Comparison of ENCODE assay signal across 15 mouse cellular contexts in the genomic region with DNA sequence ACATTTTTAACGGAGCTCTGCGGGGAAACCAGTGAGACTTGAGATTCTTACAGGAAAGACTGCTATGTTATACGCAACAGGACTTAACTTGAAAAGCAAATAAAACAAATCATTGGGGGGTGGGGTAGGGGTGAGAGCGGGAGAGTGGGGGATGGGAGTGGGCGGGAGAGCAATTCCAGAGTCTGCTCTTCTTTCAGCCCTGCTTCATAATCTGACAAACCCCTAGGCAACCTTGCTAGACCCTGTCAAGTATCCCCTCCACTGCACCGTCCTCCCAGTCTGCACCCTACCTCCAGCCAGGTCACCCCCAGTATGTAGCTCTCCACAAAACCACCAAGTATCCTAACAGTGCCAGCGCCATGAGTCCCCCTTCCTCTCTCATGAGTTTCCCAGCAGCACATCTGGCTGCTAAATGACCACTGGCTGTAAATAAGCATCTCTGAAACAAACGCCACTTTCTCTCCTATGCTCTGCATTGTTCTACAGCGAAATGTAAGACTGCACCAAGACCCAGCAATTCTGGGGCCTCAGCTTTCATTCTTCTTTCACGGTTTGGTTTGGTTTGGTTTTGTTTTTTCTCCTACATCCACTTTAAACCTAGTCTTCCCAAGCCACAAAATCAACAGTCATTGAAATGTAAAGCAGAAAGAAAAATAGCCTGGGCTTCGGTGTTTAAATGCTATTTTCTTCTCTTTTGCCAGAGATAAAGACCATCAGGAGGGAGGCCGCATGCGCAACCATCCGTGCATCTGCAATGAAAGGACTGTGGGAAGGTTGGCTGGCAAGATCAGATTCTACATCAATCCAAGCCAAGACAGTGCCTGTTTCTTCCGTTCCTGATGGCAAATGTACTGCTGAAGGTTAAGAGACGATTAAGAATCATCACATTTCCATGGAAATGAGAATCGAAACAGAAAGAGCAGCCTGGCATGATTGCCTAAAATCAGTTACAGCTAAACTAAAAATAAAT. TPM values are rescaled to one million over a fixed set of nuclear protein-coding genes. Genes with fewer than 3 reads are reported as not detected.
A peak's percentile ranks its signal among the peaks of the same experiment; 100 is the strongest.
DNase-seq lines count a peak whose midpoint lies in the region; ATAC-seq and TF ChIP-seq lines count a peak whose summit lies in the region.
"Had no signal": no experiment of that assay in that cellular context is flagged by ENCODE, and none has a peak within 500 bp of the region (broad histone marks: within the 10 kb centered on the region; RNA-seq: fewer than 3 reads in every experiment).

No protein-coding gene starts in this region.

- H3K4me3 ChIP-seq in forebrain, embryonic 14.5 days (ENCODE audit: low read depth, low read length), result no peak overlapping the region
- no peak overlapping the region for H3K4me3 ChIP-seq in forebrain, embryonic 12.5 days (replicated peaks)
- no peak overlapping the region; the same call in 1 of the 2 replicates for H3K4me3 ChIP-seq in cortical plate, adult 2 months (ENCODE audit: insufficient read depth, low read length)
- H3K4me3 ChIP-seq in hindbrain, embryonic 16.5 days (ENCODE audit: low read length), result no peak overlapping the region
- no peak overlapping the region for H3K4me3 ChIP-seq in midbrain, embryonic 12.5 days
- H3K4me3 ChIP-seq: heart, embryonic 13.5 days had no signal

- no peak overlapping the region for H3K9ac ChIP-seq in forebrain, embryonic 14.5 days (ENCODE audit: low read length)
- H3K9ac ChIP-seq in forebrain, embryonic 12.5 days, result no peak overlapping the region
- H3K9ac ChIP-seq in hindbrain, embryonic 16.5 days (ENCODE audit: low read depth, low read length), result no peak overlapping the region; the same call in 1 of the 2 replicates
- H3K9ac ChIP-seq in midbrain, embryonic 12.5 days (replicated peaks), result no peak overlapping the region
- H3K9ac ChIP-seq: heart, embryonic 13.5 days had no signal

- H3K9me3 ChIP-seq in forebrain, embryonic 14.5 days (replicated peaks; ENCODE audit: control insufficient read depth, low read length), result no peaks in the 10 kb centered on the region
- no peaks in the 10 kb centered on the region for H3K9me3 ChIP-seq in forebrain, embryonic 12.5 days
- no peaks in the 10 kb centered on the region for H3K9me3 ChIP-seq in hindbrain, embryonic 16.5 days (ENCODE audit: control insufficient read depth, low read length)
- H3K9me3 ChIP-seq in midbrain, embryonic 12.5 days, result no peaks in the 10 kb centered on the region

- no peak for TF ChIP-seq CTCF in cortical plate, adult 2 months (IDR thresholded peaks at IDR 0.05; ENCODE audit: extremely low read depth, insufficient read depth, low read length)

- no peak for ATAC-seq in forebrain, embryonic 14.5 days
- ATAC-seq in forebrain, embryonic 12.5 days (ENCODE audit: low FRiP score), result no peak
- ATAC-seq in hindbrain, embryonic 16.5 days, result peak; percentile 76
- ATAC-seq in midbrain, embryonic 12.5 days (ENCODE audit: low FRiP score, low read depth), result peak; percentile 52; the same call in 1 of the 2 replicates
- ATAC-seq: intestine, embryonic 16.5 days had no signal

- no peaks in the 10 kb centered on the region; the same call in 1 of the 2 replicates for H3K4me1 ChIP-seq in forebrain, embryonic 14.5 days (ENCODE audit: control insufficient read depth, insufficient read depth, low read length)
- H3K4me1 ChIP-seq in forebrain, embryonic 12.5 days, result peaks cover 9% of the 10 kb centered on the region
- H3K4me1 ChIP-seq in cortical plate, adult 2 months (ENCODE audit: control insufficient read depth, insufficient read depth, low read length), result no peaks in the 10 kb centered on the region
- H3K4me1 ChIP-seq in hindbrain, embryonic 16.5 days (ENCODE audit: control insufficient read depth, insufficient read depth, low read depth, low read length), result peaks cover 7% of the 10 kb centered on the region; the same call in 1 of the 2 replicates
- H3K4me1 ChIP-seq in midbrain, embryonic 12.5 days, result peaks cover 14% of the 10 kb centered on the region; the same call in 1 of the 2 replicates

- no peak for TF ChIP-seq POLR2A in cortical plate, adult 2 months (IDR thresholded peaks at IDR 0.05; ENCODE audit: extremely low read depth, insufficient read depth, low read length)

- no peaks in the 10 kb centered on the region for H3K27me3 ChIP-seq in forebrain, embryonic 14.5 days (replicated peaks; ENCODE audit: control insufficient read depth, insufficient read depth, low read length)
- H3K27me3 ChIP-seq in forebrain, embryonic 12.5 days, result no peaks in the 10 kb centered on the region
- no peaks in the 10 kb centered on the region for H3K27me3 ChIP-seq in hindbrain, embryonic 16.5 days (replicated peaks; ENCODE audit: control insufficient read depth, insufficient read depth, low read length)
- no peaks in the 10 kb centered on the region for H3K27me3 ChIP-seq in midbrain, embryonic 12.5 days

- H3K36me3 ChIP-seq in forebrain, embryonic 14.5 days (ENCODE audit: control insufficient read depth, insufficient read depth, low read length), result no peaks in the 10 kb centered on the region
- no peaks in the 10 kb centered on the region for H3K36me3 ChIP-seq in forebrain, embryonic 12.5 days (replicated peaks)
- no peaks in the 10 kb centered on the region for H3K36me3 ChIP-seq in hindbrain, embryonic 16.5 days (ENCODE audit: control insufficient read depth, insufficient read depth, low read length)
- H3K36me3 ChIP-seq in midbrain, embryonic 12.5 days, result no peaks in the 10 kb centered on the region
- H3K36me3 ChIP-seq: heart, embryonic 13.5 days had no signal

- H3K4me2 ChIP-seq in forebrain, embryonic 14.5 days (ENCODE audit: low read length), result no peak overlapping the region
- H3K4me2 ChIP-seq in forebrain, embryonic 12.5 days, result no peak overlapping the region
- peak overlapping the region; percentile 32 for H3K4me2 ChIP-seq in hindbrain, embryonic 16.5 days (ENCODE audit: low read length)
- 0 out of 2 replicates have a peak overlapping the region, but pooled peaks have one; percentile 3 for H3K4me2 ChIP-seq in midbrain, embryonic 12.5 days (replicated peaks)
- H3K4me2 ChIP-seq: heart, embryonic 13.5 days had no signal

- no peak overlapping the region for H3K27ac ChIP-seq in forebrain, embryonic 14.5 days (ENCODE audit: low read depth, low read length)
- H3K27ac ChIP-seq in forebrain, embryonic 12.5 days, result no peak overlapping the region
- peak overlapping the region; percentile 55 for H3K27ac ChIP-seq in cortical plate, adult 2 months (ENCODE audit: insufficient read depth, low read length)
- H3K27ac ChIP-seq in hindbrain, embryonic 16.5 days (ENCODE audit: low read depth, low read length), result peak overlapping the region; percentile 67
- H3K27ac ChIP-seq in midbrain, embryonic 12.5 days (replicated peaks), result peak overlapping the region; percentile 39; the same call in 1 of the 2 replicates
- H3K27ac ChIP-seq: heart, embryonic 13.5 days; stomach, postnatal 0 days had no signal

- peak; percentile 7 for DNase-seq in forebrain, embryonic 14.5 days (ENCODE audit: low spot score)
- no peak for DNase-seq in urinary bladder, postnatal 10 days (ENCODE audit: low spot score)
- no peak for DNase-seq in urinary bladder, adult 2 months (ENCODE audit: low spot score)
- DNase-seq in adrenal gland, adult 18-20 months (ENCODE audit: low spot score in 2 of 2), result no peak
- DNase-seq: adrenal gland, postnatal 14 days; lung, adult 2 months; retina, postnatal 1 day had no signal

- WGBS in forebrain, embryonic 14.5 days, result 53% methylated on average over 17 of the region's 17 CpGs
- WGBS in forebrain, embryonic 12.5 days, result 55% methylated on average over 17 of the region's 17 CpGs
- 30% methylated on average over 17 of the region's 17 CpGs for WGBS in hindbrain, embryonic 16.5 days
- WGBS in midbrain, embryonic 12.5 days, result 36% methylated on average over 17 of the region's 17 CpGs

RNA-seq across cellular contexts. Expression of a gene that starts 54.5 kb away (rescaled TPM):
- 2.0 and 3.4 TPM in 2 replicates for polyA plus RNA-seq in forebrain, embryonic 14.5 days (2014; fragmentation: Nextera tagmentation; extraction: Ambion mirVana)
- 0.60 and 0.82 TPM in 2 replicates for polyA plus RNA-seq in forebrain, embryonic 12.5 days (2016; fragmentation: Nextera tagmentation; extraction: Ambion mirVana)
- polyA plus RNA-seq in cortical plate, adult 2 months (2012; rRNA removed), result 7.7 TPM in 2 replicates
- polyA plus RNA-seq in hindbrain, embryonic 16.5 days (2015; fragmentation: Nextera tagmentation; extraction: Ambion mirVana), result 16.3 and 16.7 TPM in 2 replicates
- polyA plus RNA-seq in midbrain, embryonic 12.5 days (2016; fragmentation: Nextera tagmentation; extraction: Ambion mirVana), result 0.77 and 0.82 TPM in 2 replicates
- polyA plus RNA-seq in urinary bladder, adult 2 months (2012; rRNA removed), result 0.09 and 0.17 TPM in 2 replicates
- total RNA-seq in adrenal gland, adult 18-20 months (2021), result not detected
- total RNA-seq: monocyte, adult 5-6 weeks had no signal

Comparison
In these comparisons a context has a peak if more than half of its experiments do, and no peak if none do; other contexts are left out.
1. ATAC-seq: peak in hindbrain, embryonic 16.5 days (single experiment) and midbrain, embryonic 12.5 days (single experiment); none in forebrain, embryonic 14.5 days (single experiment) and forebrain, embryonic 12.5 days (single experiment).
2. H3K27ac ChIP-seq: peak in cortical plate, adult 2 months (single experiment), hindbrain, embryonic 16.5 days (single experiment) and midbrain, embryonic 12.5 days (single experiment); none in forebrain, embryonic 14.5 days (single experiment) and forebrain, embryonic 12.5 days (single experiment).
3. H3K4me2 ChIP-seq: peak in hindbrain, embryonic 16.5 days (single experiment) and midbrain, embryonic 12.5 days (single experiment); none in forebrain, embryonic 14.5 days (single experiment) and forebrain, embryonic 12.5 days (single experiment).